Mouse (Mus musculus) layer of hippocampus, adult 2 months (tissue): ENCODE results near the gene Slx1b. TPM values are rescaled to one million over a fixed set of nuclear protein-coding genes. Genes with fewer than 3 reads are reported as not detected.

Source experiments
- DNase-seq, 2 experiments: peaks; one replicate each; pipeline ENCODE4 v3.0.0; 2022; ENCODE audit warnings: low spot score in 2 of 2
- H3K27ac ChIP-seq: fragments of 200-600 bp; 2 replicates; pipeline ENCODE4 v1.8.1; 2022
- H3K4me3 ChIP-seq: fragments of 200-600 bp; 2 replicates; pipeline ENCODE4 v1.8.1; 2022; ENCODE audit warnings: mild to moderate bottlenecking
- CTCF ChIP-seq: fragments of 200-600 bp; conservative IDR thresholded peaks from 2 replicates; pipeline ENCODE4 v1.8.1; 2022; ENCODE audit warnings: antibody characterized with exemption, mild to moderate bottlenecking, moderate library complexity
- total RNA-seq, 2 experiments: library from RNA; stranded (reverse); gene quantifications; 2 replicates each; pipeline ENCODE4 v1.2.3; 2021

Slx1b gene
- total RNA-seq, 2 experiments from 2014 or later: 18.9 to 22.3 TPM

DNA sequence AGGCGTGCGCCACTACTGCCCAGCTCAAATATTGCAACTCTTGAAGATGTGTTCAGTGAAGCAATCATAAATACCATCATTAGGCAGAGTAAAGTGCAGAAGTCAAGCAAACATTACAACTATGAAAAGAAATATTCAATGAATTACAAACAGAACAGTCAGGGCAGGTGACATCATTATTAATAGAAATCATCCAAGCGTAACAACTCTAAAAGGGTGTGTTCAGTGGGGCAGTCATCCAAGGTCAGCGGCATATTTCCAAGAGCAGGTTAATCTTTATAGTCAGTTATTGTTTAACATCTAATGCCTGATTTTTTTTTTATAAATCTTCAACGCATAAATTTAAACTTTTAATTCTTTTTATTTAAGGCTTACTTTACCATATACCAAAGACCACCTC is 14.4 kb downstream of the Slx1b start:
- H3K27ac ChIP-seq: no peak overlapping the region
- no peak for DNase-seq
- H3K4me3 ChIP-seq: no peak overlapping the region
- no peak for TF ChIP-seq CTCF

DNA sequence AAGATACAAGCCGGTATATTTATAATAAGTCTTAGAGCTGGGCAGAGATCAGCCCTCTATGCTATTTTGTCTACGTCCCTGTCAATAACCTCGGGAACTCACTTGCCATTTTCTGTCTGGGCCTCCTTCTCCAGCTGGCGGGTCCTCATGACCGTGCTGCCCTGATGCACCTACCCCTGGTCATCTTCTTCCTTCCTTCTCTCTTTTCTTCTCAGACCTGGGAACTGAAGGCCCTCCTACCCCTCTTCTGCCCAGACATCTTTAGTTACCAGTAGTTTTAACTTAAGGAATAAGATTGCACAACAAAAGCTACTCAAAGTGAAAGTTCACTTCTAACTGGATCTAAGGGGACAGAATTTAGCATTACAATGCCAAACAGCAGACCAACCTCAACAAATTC is 15.9 kb downstream of the Slx1b start:
- TF ChIP-seq CTCF: no peak
- no peak overlapping the region for H3K27ac ChIP-seq
- no peak overlapping the region for H3K4me3 ChIP-seq
- DNase-seq: no peak

DNA sequence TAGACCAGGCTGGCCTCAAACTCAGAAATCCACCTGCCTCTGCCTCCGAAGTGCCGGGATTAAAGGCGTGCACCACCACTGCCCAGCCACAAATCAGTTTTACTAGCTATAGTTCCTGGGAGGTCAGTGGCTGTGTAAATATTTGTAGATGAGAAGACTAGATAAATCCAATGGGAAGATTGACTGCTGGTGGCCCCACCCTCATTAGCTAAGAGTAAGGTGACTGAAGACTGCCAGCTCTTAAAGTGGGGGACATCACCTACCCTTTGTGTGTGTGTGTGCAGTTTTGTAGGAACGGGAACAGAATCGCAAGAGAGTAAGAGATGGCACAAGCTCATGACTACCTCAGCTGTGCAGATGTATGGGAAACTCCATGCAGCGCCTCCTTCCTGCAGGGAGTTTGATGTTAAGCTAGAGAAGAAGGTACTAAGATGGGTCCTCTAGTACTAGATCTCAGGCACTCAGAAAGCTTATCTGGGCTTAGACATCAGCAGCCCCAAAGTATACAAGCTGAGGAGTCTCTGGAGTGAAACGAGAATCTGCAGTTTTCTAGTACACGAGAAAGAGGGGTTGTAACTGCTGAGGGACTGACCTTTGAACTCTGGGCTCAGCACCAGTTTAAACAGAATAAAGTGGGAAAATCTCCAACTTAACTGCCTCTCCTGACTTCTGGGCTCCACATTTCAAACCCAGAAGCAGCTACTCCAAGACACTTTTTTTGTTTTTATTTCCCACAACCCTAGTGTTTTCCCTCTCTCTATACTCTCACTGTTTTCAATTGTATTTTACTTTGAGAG is 16.8 kb downstream of the Slx1b start:
- no peak overlapping the region for H3K27ac ChIP-seq
- TF ChIP-seq CTCF: no peak
- DNase-seq: no peak
- no peak overlapping the region for H3K4me3 ChIP-seq

DNA sequence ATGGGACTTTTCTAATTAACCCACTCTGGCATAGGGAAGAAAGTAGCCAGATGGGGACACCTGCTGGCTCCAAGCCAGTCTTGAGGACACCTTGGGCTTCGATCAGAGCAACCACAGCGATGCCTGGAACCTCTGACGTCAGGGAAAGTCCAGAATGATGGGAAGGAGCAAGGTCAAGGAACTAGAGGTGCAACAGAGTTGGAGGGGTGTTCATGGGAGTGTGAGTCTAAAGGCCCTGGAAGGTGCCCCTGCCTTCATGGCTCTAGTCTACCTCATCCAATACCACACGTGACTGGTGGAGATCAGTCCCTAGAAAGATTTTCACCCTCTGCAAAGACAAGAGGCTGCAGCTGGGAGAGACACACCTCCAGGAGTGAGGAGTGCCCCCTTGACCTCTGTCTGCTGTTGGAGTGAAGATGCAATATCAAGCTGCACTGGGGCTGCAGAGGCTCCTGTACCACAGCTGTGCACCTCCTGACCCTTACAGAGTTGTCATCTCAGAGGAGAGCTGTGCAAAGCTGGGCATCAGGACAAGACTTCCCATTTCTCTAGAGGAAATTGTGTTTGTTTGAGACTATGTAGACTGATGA is 18.9 kb downstream of the Slx1b start:
- no peak for DNase-seq
- Histone ChIP-seq H3K4me3 (no peak overlapping the region), H3K27ac (peak overlapping the region; percentile 86; the same call in 1 of the 2 replicates)
- no peak for TF ChIP-seq CTCF

DNA sequence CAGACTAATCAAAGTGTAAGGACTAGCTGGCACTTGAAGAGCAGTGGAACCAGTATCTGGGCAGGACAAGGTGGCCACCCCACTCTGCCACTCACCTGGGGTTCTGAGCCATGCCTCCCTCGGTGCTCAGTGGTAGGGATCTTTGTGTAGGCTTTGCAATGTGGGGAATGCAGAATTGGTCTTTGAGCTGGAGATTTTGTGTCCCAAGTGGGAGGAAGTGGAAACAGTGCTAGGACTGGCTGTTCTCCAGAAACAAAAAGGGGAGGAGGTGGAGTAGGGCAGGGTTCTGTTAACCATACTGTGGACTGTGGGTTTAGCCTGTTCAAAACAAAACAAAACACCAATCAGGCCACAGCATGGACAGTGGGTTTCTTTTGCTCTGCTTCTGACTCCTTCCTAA is 19.4 kb downstream of the Slx1b start, which contains the start of gene Sult1a1:
Sult1a1 (minus strand) TSS at position 226 of the 400 bp plus-strand sequence.
- no peak for TF ChIP-seq CTCF
- DNase-seq: no peak
- peak within 1 kb of the TSS; percentile 2; the same call in 1 of the 2 replicates for H3K4me3 ChIP-seq
- peak within 1 kb of the TSS; percentile 86 for H3K27ac ChIP-seq

DNA sequence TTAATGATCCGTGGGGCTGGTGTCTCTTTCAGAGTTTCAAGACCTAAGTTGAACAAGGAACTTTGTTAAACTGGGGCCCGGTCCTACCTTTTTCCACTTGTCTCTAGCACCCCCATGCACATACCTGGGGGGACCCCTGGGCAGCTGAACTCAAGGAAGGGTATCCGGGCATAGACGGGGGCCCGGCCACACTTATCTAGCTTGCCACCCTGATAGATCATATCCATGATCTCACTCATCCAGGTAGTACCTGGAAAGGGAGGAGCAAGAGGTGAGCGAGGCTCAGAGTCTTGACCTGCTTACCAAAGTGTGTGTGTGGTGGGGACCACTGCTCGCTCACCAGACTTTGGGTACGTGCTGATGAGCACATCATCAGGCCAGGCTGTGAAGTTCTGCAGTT is 20.5 kb downstream of the Slx1b start:
- H3K27ac ChIP-seq: no peak overlapping the region
- DNase-seq: no peak
- no peak for TF ChIP-seq CTCF
- no peak overlapping the region for H3K4me3 ChIP-seq

DNA sequence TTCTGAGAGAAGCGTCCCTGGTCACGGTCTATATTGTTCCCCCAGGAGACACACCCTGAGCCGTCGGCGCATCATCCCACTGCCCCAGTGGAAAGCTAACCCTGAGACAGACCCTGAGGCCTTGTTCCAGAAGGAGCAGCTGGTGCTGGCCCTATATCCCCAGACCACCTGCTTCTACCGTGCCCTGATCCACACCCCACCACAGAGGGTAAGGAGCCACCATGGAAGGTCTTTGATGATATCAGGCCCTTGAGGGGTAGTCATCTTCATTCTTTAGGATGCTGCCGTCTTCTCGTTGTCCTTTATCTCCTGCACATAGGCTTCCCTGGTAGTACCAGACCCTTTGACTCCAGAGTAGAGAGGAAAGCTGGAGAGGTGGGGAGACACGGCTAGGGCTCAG is 23.5 kb downstream of the Slx1b start:
- no peak for TF ChIP-seq CTCF
- DNase-seq: no peak
- no peak overlapping the region for H3K27ac ChIP-seq
- H3K4me3 ChIP-seq: no peak overlapping the region

DNA sequence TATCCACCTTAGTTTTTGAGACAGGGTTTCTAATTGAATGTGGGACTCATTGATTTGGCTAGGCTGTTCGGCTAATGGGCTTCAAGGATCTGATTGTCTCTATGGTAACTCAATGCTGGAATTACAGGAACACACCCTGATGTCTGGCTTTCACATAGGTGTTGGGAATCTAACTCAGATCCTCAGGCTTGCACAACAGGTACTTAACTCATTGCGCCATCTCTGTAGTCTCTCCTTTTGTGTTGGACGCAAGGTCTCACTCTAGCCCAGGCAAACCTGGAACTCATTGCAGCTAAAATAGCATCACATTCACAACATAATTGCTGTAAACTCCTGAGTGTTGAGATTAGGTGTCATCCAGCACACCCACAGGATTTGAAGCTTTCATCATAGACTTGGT is 25.4 kb downstream of the Slx1b start:
- DNase-seq: no peak
- H3K27ac ChIP-seq: no peak overlapping the region
- no peak for TF ChIP-seq CTCF
- no peak overlapping the region for H3K4me3 ChIP-seq

DNA sequence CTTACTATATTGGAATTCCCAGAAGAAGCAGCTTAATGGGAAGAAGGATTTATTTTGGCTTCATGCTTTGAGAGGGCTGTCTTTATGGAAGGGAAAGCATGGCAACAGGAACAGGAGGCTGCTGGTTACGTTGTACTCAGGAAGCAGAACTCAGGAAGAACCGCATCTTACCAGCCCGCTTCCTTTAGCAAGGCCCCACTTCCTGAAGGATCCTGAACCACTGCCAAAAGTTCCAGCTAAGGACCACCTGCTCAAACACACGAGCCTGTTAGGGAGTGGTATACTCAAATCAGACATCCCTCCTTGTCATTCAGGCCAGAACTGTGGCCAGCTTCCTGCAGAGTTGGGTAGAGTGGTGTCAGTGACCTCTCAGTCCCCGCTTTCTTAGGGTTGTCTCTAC is 27.1 kb downstream of the Slx1b start:
- no peak for TF ChIP-seq CTCF
- no peak overlapping the region for H3K4me3 ChIP-seq
- DNase-seq: no peak
- H3K27ac ChIP-seq: no peak overlapping the region

DNA sequence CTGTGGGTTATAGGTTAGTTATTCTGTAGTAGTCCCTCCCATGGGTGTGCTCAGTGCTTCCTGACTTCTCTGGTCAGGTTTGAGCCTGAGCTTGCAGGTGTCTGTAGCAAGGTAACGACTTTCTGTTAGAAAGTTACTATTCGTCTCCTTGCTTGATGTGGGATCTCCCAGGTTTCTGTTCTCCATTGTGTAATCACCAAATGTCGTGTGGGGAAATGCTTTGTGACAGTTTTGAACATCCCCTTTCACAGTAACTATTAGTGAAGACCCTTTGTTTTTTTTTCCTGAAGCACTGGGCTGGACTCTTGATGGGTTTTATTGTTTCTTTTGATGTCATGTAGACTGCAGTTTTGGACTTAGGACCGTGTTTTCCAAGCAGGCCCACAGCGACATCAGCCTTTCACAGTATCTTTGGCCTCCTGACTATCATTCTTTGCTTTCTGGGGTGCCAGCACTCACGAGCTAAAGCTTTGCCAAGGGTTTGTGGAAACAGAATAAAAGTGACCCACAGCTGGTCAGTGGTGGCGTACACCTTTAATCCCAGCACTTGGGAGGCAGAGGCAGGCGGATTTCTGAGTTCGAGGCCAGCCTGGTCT is 28.0 kb downstream of the Slx1b start:
- no peak for TF ChIP-seq CTCF
- no peak for DNase-seq

DNA sequence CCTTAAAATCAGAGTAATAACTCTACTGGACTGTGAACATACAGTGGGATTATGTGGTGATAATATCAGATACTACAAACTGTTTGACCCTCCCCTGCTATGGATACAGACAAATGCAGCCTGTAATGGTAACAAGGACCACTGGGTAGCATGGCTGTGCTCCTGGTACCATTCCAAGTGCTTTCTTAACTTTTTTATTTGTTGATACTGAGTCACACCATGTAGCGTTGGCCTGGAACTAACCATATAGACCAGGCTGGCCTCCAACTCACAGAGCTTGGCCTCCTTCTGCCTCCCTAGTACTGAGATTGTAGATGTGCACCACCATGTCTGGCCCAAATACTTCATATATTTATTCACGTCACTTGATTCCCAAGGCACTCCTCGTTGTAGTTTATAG is 30.3 kb downstream of the Slx1b start:
- peak; percentile 69 for TF ChIP-seq CTCF
- no peak overlapping the region for H3K4me3 ChIP-seq
- H3K27ac ChIP-seq: no peak overlapping the region
- no peak for DNase-seq

More for the DNA sequence above, 28.0 kb downstream of the Slx1b start:
- Histone ChIP-seq H3K27ac (no peak overlapping the region), H3K4me3 (no peak overlapping the region)

DNA sequence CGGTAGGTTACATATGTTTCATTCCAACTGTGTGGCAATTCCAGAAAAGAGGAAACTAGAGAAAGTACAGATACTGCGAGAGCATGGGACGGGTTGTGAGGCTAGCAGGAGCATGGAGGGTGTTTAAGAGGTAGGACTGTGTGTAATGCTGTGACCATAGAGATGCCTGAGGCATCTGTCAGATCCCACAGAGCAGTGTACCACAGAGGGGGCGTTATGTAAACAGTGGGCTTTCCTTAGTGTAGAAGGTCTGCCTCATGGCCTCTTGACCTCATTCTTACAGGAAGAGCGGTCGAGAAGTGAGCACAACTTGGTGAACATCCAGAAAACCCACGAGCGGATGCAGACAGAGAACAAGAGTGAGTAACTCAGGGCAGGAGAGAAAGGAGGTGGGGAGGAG is 31.9 kb downstream of the Slx1b start:
- TF ChIP-seq CTCF: no peak

DNA sequence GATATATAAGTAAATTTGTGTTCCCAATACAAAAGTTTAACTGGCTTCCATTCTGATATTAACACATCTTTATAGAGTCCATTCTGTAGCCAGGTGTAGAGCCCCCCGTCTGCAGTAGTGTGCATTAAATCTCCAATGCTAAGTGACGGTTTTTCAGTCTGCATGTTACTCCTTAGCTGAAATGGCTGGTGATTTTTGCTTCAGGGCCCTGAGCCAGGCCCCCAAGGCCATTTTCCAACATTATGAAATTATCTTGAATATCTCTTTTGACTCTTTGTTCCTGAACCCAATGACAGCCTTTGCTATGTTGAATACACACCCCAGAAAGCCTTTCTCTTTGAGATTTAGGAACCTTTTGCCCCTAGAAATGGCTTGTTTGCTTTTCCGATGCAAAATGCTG is 35.8 kb downstream of the Slx1b start:
- H3K27ac ChIP-seq: no peak overlapping the region
- TF ChIP-seq CTCF: no peak
- DNase-seq: no peak
- H3K4me3 ChIP-seq: no peak overlapping the region

More for the DNA sequence above, 31.9 kb downstream of the Slx1b start:
- Histone ChIP-seq H3K27ac (no peak overlapping the region), H3K4me3 (no peak overlapping the region)
- DNase-seq: no peak
